Mouse (Mus musculus) embryonic facial prominence, embryonic 15.5 days (tissue): ENCODE data around the gene Cdon. TPM values are rescaled to one million over a fixed set of nuclear protein-coding genes. Genes with fewer than 3 reads are reported as not detected.

ENCODE experiments used
- ATAC-seq: fragments of 200-750 bp; cut with Nextera tagmentation; 2 replicates; pipeline ENCODE4 v1.8.0; 2017; ENCODE audit warnings: low read depth, moderate TSS enrichment; ENCODE audit not compliant: insufficient number of reproducible peaks, low FRiP score, low TSS enrichment
- H3K27ac ChIP-seq: fragments of 300-500 bp; sonication (generic); replicated peaks from 2 replicates; pipeline ENCODE4 v1.5.1; 2015; ENCODE audit warnings: mild to moderate bottlenecking, inconsistent platforms
- H3K27me3 ChIP-seq: fragments of 300-500 bp; sonication (generic); 2 replicates; pipeline ENCODE4 v1.6.1; 2015; ENCODE audit warnings: inconsistent platforms
- H3K36me3 ChIP-seq: fragments of 300-500 bp; sonication (generic); 2 replicates; pipeline ENCODE4 v1.6.1; 2015; ENCODE audit warnings: mild to moderate bottlenecking, inconsistent platforms
- H3K4me1 ChIP-seq: fragments of 300-500 bp; sonication (generic); 2 replicates; pipeline ENCODE4 v1.6.1; 2015; ENCODE audit warnings: inconsistent platforms
- H3K4me2 ChIP-seq: fragments of 300-500 bp; sonication (generic); replicated peaks from 2 replicates; pipeline ENCODE4 v1.6.1; 2015; ENCODE audit warnings: mild to moderate bottlenecking, inconsistent platforms
- H3K4me3 ChIP-seq: fragments of 300-500 bp; sonication (generic); replicated peaks from 2 replicates; pipeline ENCODE4 v1.5.1; 2015; ENCODE audit warnings: mild to moderate bottlenecking, inconsistent platforms
- H3K9ac ChIP-seq: fragments of 300-500 bp; sonication (generic); 2 replicates; pipeline ENCODE4 v1.6.1; 2015; ENCODE audit warnings: inconsistent platforms
- H3K9me3 ChIP-seq: fragments of 300-500 bp; sonication (generic); replicated peaks from 2 replicates; pipeline ENCODE4 v1.6.1; 2016; ENCODE audit warnings: inconsistent platforms
- WGBS: fragments of 180-500 bp; shearing (Covaris S2); methylation state at CpG from one replicate; pipeline ENCODE4 v1.1.7; 2015; 5-methylcytosine and 5-hydroxymethylcytosine counted together
- polyA plus RNA-seq: library from polyadenylated mRNA; unstranded; fragments of >200 nt; fragmentation: Nextera tagmentation; extraction: Ambion mirVana; gene quantifications from 2 replicates; pipeline ENCODE4 v1.2.1, GENCODE M21; 2015

Gene Cdon
- polyA plus RNA-seq, 1 experiment from 2014 or later: 15.3 TPM

DNA sequence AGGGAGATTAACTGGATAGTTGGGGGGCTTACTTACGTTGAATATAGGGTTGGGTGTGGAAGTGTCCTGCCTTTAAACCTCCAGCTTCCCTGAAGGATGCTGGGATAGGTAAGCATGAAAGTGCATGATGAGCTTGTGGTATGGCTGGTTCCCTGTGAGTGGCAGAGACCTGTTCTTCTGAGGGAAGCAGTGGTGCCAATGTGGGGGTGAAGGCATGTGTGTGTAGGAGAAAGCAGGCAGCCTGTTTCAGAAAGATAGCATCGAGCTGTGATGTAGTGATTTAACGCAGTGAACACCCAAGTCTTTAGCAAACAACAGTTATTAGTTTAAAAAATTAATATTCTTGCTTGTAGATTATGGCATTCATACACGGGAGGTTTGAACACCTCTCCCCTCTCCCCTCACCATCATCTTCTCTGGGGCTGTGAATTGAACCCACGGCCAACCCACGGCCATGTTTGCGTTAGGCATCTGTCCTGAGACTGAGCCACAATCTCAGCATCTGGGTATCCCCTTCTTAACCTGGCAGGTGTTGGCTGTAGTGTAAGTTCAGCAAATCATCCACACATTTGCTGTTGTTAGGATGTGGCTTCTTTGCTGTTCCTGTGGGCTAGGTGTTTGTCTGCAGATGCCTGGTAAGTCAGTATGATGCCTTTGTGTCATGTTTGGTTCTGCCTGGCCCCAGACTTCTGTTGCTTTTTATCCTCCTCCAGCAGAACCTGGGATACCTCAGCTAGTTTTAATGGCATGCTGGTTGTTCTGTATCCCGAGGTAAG is 17.5 kb downstream of the Cdon start:
- Histone ChIP-seq H3K9ac (no peak overlapping the region), H3K36me3 (no peaks in the 10 kb centered on the region), H3K4me2 (no peak overlapping the region), H3K4me3 (no peak overlapping the region), H3K27ac (no peak overlapping the region), H3K4me1 (peaks cover 17% of the 10 kb centered on the region), H3K27me3 (no peaks in the 10 kb centered on the region), H3K9me3 (no peaks in the 10 kb centered on the region)
- ATAC-seq: no peak
- WGBS: 79% methylated on average over 8 of the region's 8 CpGs

- no peak overlapping the region for H3K4me2 ChIP-seq
- no peak overlapping the region for H3K9ac ChIP-seq
- H3K4me1 ChIP-seq: peaks cover 23% of the 10 kb centered on the region
- H3K36me3 ChIP-seq: no peaks in the 10 kb centered on the region
- no peaks in the 10 kb centered on the region for H3K9me3 ChIP-seq
- ATAC-seq: no peak
- no peaks in the 10 kb centered on the region for H3K27me3 ChIP-seq
- H3K27ac ChIP-seq: no peak overlapping the region
- 68% methylated on average over 6 of the region's 6 CpGs for WGBS
- H3K4me3 ChIP-seq: no peak overlapping the region
Observed at GRCm38 (mm10) chr9:35439062-35439442, 18.1 kb downstream of the Cdon start.

DNA sequence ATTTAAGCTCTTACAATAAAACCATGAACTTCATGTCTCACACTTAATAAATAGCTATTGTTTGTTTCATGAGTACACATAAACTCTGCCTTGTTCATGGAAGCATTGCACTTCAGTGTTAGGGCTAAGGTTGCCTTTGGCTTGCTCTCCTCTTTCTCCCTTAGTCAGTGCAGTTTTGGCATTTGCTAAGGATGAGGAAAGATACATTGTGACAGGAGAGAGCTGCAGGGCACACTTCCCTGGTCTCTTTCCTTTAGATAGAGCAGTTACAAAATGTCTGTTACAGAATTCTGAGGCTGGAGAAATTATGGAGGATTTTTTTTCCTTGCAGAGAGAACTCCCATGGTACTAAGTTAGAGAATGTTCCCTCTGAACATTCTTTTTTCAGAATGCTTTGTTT is 18.8 kb downstream of the Cdon start:
- H3K4me2 ChIP-seq: no peak overlapping the region
- no peak overlapping the region for H3K9ac ChIP-seq
- H3K36me3 ChIP-seq: no peaks in the 10 kb centered on the region
- no peak overlapping the region for H3K27ac ChIP-seq
- peaks cover 30% of the 10 kb centered on the region for H3K4me1 ChIP-seq
- H3K27me3 ChIP-seq: no peaks in the 10 kb centered on the region
- no peaks in the 10 kb centered on the region for H3K9me3 ChIP-seq
- H3K4me3 ChIP-seq: no peak overlapping the region
- ATAC-seq: no peak

GRCm38 (mm10) chr9:35442476-35442875 is 21.5 kb downstream of the Cdon start:
- H3K4me1 ChIP-seq: peaks cover 31% of the 10 kb centered on the region
- ATAC-seq: no peak
- H3K4me2 ChIP-seq: no peak overlapping the region
- H3K9me3 ChIP-seq: no peaks in the 10 kb centered on the region
- no peaks in the 10 kb centered on the region for H3K36me3 ChIP-seq
- 48% methylated on average over 5 of the region's 5 CpGs for WGBS
- no peak overlapping the region for H3K27ac ChIP-seq
- no peak overlapping the region for H3K9ac ChIP-seq
- no peak overlapping the region for H3K4me3 ChIP-seq
- no peaks in the 10 kb centered on the region for H3K27me3 ChIP-seq

DNA sequence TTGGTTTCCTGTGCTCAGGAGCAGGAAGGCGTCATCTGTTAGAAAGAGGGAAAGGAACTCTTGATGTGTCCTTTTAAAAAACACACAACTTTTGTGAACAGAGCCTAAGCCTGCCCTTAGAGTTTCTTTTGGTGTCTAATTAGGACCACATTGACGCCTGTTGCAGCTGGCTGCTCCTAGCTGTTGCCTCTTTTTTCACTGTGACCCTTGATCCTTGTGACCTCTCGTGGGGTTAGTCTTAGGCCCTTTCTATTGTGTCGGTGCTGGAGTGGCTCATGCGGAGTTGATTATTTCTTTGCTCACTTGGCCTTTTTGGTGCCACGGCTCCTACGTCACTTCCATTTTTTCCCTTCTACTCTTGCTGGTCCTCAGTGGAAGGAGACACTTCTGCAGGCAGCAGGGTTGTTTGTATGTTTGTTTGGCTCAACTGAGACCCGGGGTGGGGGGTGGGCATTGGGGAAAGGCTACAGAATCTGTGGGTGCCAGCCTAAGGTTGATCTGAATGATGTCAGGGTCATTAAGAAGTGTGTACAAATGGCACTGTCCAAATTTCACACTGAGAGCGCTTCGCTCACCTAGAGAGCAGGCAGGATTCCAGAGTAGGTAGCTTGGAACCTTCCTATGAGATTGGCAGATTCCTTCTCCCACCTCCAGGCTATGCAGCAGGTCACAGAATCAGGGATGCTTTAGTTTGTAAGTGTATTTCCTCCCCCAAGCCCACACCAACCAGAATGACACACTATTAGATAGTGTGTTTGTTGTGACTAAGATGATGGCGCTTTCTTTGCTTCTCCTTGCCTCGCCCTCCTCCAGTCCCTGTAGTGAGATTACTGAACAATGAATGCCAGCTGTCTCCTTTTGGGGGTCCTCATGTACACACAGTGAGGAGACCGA is 22.9 kb downstream of the Cdon start:
- H3K4me1 ChIP-seq: peaks cover 31% of the 10 kb centered on the region

GRCm38 (mm10) chr9:35444512-35444886 is 23.6 kb downstream of the Cdon start:
- Histone ChIP-seq H3K27ac (peak overlapping the region; percentile 14), H3K9me3 (no peaks in the 10 kb centered on the region), H3K4me1 (peaks cover 31% of the 10 kb centered on the region), H3K36me3 (no peaks in the 10 kb centered on the region), H3K4me2 (no peak overlapping the region), H3K4me3 (no peak overlapping the region), H3K9ac (no peak overlapping the region), H3K27me3 (no peaks in the 10 kb centered on the region)
- WGBS: 38% methylated on average over 8 of the region's 8 CpGs
- no peak for ATAC-seq

More for the DNA sequence above, 22.9 kb downstream of the Cdon start:
- Histone ChIP-seq H3K9ac (no peak overlapping the region), H3K4me3 (no peak overlapping the region), H3K36me3 (no peaks in the 10 kb centered on the region), H3K4me2 (no peak overlapping the region), H3K9me3 (no peaks in the 10 kb centered on the region), H3K27me3 (no peaks in the 10 kb centered on the region), H3K27ac (peak overlapping the region; percentile 24; the same call in 1 of the 2 replicates)
- ATAC-seq: no peak
- WGBS: 48% methylated on average over 13 of the region's 13 CpGs

DNA sequence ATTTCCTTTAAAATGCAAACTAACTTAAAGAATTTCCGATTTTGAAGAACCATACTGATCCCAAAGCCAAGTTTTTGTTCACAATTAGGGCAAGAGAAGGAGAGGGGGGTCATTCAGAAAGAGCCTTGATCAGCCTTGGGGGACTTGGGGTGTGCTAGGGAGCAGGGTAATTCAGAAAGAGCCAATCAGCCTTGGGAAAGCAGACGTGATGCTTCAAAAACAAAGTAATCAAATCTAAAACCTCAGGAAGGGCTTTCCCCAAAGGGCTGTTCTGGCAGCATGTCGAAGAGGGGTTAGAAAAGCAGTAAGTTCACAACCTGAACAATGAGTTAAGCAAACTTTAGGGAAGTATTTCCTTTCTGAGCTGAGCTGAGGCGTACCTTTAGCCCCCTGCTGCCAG is 26.0 kb downstream of the Cdon start:
- H3K27ac ChIP-seq: peak overlapping the region; percentile 63; the same call in 1 of the 2 replicates
- 0 out of 2 replicates have a peak, but pooled peaks cover 3% of the 10 kb centered on the region for H3K36me3 ChIP-seq
- WGBS: 28% methylated on average over 4 of the region's 4 CpGs
- ATAC-seq: no peak
- H3K27me3 ChIP-seq: no peaks in the 10 kb centered on the region
- H3K9ac ChIP-seq: no peak overlapping the region
- H3K4me1 ChIP-seq: peaks cover 31% of the 10 kb centered on the region
- H3K4me3 ChIP-seq: no peak overlapping the region
- H3K9me3 ChIP-seq: no peaks in the 10 kb centered on the region
- no peak overlapping the region for H3K4me2 ChIP-seq

DNA sequence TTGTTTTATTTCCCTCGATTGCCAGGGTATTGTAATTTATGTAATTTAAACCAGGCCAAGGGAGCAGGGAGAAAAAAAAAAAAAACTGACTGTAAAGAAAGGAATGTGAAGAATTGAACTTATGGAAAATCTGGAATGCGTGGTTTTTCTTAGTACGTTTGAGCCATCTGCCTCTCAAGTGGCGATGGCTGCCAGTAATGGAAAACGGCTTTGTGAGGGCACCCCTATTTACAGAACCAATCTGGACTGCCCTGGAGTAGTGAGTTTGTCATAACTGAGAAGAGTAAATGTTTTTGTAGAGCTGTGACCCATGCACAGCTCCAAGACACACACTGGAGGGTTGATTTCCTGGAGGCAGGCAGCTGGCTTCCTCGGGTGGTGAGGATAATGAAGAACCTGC is 32.4 kb downstream of the Cdon start:
- Histone ChIP-seq H3K36me3 (peaks cover 53% of the 10 kb centered on the region), H3K4me3 (no peak overlapping the region), H3K27me3 (no peaks in the 10 kb centered on the region), H3K9ac (no peak overlapping the region), H3K9me3 (no peaks in the 10 kb centered on the region), H3K4me1 (peaks cover 19% of the 10 kb centered on the region), H3K4me2 (no peak overlapping the region), H3K27ac (peak overlapping the region; percentile 79)
- peak; percentile 51; the same call in 1 of the 2 replicates for ATAC-seq
- WGBS: 16% methylated on average over 6 of the region's 6 CpGs

DNA sequence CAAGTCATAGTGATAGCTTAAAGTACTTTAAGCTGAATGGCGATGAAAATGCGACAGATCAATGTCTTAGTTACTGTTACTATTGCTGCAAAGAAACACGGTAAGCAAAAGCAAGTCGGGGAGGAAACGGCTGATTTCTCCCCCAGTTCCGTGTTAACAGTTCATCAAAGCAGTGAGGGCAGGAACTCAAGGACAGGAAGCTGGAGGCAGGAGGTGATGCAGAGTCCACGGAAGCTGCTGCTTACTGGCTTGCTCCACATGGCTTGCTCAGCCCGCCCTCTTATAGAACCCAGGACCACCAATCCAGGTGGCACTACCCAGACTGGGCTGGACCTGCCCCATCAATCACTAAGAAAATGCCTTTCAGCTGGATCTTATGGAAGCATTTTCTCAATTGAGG is 38.7 kb downstream of the Cdon start:
- Histone ChIP-seq H3K4me3 (no peak overlapping the region), H3K27ac (no peak overlapping the region), H3K4me1 (no peaks in the 10 kb centered on the region), H3K36me3 (peaks cover 66% of the 10 kb centered on the region), H3K27me3 (no peaks in the 10 kb centered on the region), H3K9me3 (no peaks in the 10 kb centered on the region), H3K4me2 (no peak overlapping the region), H3K9ac (no peak overlapping the region)
- ATAC-seq: no peak
- WGBS: 80% methylated on average over 8 of the region's 8 CpGs

- Histone ChIP-seq H3K9ac (no peak overlapping the region), H3K4me3 (no peak overlapping the region), H3K4me1 (peaks cover 5% of the 10 kb centered on the region; the same call in 1 of the 2 replicates), H3K27me3 (no peaks in the 10 kb centered on the region), H3K4me2 (no peak overlapping the region), H3K27ac (no peak overlapping the region), H3K9me3 (no peaks in the 10 kb centered on the region), H3K36me3 (peaks cover 38% of the 10 kb centered on the region)
- WGBS: 65% methylated on average over 8 of the region's 8 CpGs
- no peak for ATAC-seq
Observed at GRCm38 (mm10) chr9:35467264-35467817, 46.4 kb downstream of the Cdon start.

DNA sequence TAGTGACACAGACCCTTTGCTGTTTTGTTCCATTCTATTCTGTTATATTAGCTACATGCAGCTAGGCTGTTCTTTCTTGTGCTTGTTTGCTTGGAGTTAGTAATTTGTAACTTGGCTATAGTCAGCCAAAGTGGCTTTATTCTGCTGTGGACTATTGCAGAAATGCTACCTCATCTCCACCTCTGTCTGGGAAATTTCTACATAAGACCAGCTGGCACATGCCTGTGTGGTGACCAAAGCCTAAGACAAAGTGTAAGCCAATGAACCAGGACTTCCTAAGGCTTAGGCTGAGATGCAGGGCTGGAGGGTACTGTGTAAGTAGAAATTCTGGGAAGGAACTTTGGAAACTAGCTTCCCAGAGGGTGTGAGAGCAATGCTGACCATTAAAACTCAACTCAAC is 48.0 kb downstream of the Cdon start:
- Histone ChIP-seq H3K4me2 (no peak overlapping the region), H3K9me3 (no peaks in the 10 kb centered on the region), H3K4me3 (no peak overlapping the region), H3K9ac (no peak overlapping the region), H3K4me1 (peaks cover 5% of the 10 kb centered on the region; the same call in 1 of the 2 replicates), H3K27ac (no peak overlapping the region), H3K36me3 (peaks cover 38% of the 10 kb centered on the region), H3K27me3 (no peaks in the 10 kb centered on the region)
- ATAC-seq: no peak
